Mouse (Mus musculus): ENCODE measurements around the gene Sp1.

GRCm38 (mm10) chr15:102406196-102406911, 411 bp downstream of the Sp1 start:
- TF ChIP-seq POLR2A (IDR thresholded peaks at IDR 0.05; ENCODE audit: control insufficient read depth in 1 of 2, insufficient read depth in 1 of 2, low read depth in 1 of 2, low read length in 2 of 2, poor library complexity in 1 of 2) (peak in 1 of 2 experiments; percentile 9; a peak in 2 of 4 replicates), GATA1 (IDR thresholded peaks at IDR 0.05; ENCODE audit: low read depth, low read length) (no peak), ZC3H11A (IDR thresholded peaks at IDR 0.05; ENCODE audit: low read depth, low read length) (no peak), USF1 (IDR thresholded peaks at IDR 0.05; ENCODE audit: low read depth, low read length) (0 out of 2 replicates have a peak, but pooled peaks have one; percentile 16)
